Mouse (Mus musculus) layer of hippocampus, adult 9-11 months (tissue): ENCODE measurements around the gene 4931409K22Rik.

Experiments used
- DNase-seq: peaks from one replicate; pipeline ENCODE4 v3.0.0; 2022

4931409K22Rik gene

DNA sequence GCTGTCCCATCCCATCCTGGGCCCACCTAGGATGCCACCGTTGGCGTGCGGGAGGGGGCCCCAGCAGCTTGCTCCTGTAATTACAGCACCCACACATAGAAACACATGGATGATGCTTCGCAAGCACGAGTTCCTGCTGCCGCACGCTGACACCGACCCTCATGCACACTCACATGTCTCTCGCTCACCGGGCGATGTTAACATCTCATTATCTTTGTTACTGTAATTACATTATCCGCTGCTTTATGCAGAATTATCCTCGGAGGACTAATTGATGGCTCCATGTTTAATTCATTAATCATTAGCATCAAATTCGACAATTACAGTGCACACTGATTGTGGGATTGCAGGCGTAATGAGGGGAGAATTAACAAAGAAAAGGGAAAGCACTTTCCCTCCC, 61.6 kb downstream of the 4931409K22Rik start:
- DNase-seq = no peak
